Mouse (Mus musculus): ENCODE measurements at regions not wholly inside any gene's neighbourhood (a gene's known extent, or its start where the extent isn't known, plus 50 kb on each side); places are given as distances from the start of the nearest gene placed in this dataset.

GRCm38 (mm10) chr15:67977210-67977609 lies 1476.5 kb upstream of the Lrrc6 start:
- H3K27ac ChIP-seq (replicated peaks; ENCODE audit: low read depth, low read length), result no peak overlapping the region
- ATAC-seq (ENCODE audit: low FRiP score, low read depth) (no peak), DNase-seq (ENCODE audit: low spot score) (no peak)
- no peaks in the 10 kb centered on the region for H3K27me3 ChIP-seq (ENCODE audit: control insufficient read depth, insufficient read depth, low read length)
- no peak overlapping the region for H3K4me3 ChIP-seq (replicated peaks; ENCODE audit: low read length)
- H3K4me2 ChIP-seq (replicated peaks; ENCODE audit: low read depth, low read length, severe bottlenecking), result no peak overlapping the region
- no peak overlapping the region for H3K9ac ChIP-seq (ENCODE audit: low read depth, low read length, severe bottlenecking)
- no peaks in the 10 kb centered on the region for H3K9me3 ChIP-seq (ENCODE audit: control insufficient read depth, low read length)
- TF ChIP-seq POLR2A (IDR thresholded peaks at IDR 0.05; ENCODE audit: borderline replicate concordance, extremely low read depth, insufficient read depth, insufficient read length), result no peak
- 88% methylated on average over 2 of the region's 2 CpGs for WGBS
- no peaks in the 10 kb centered on the region for H3K4me1 ChIP-seq (ENCODE audit: control insufficient read depth, insufficient read depth, low read length)
- H3K36me3 ChIP-seq (ENCODE audit: control insufficient read depth, insufficient read depth, low read length), result no peaks in the 10 kb centered on the region

- Histone ChIP-seq H3K27me3 (ENCODE audit: control insufficient read depth, insufficient read depth, low read length) (no peaks in the 10 kb centered on the region), H3K4me3 (replicated peaks; ENCODE audit: low read length) (no peak overlapping the region), H3K9me3 (ENCODE audit: control insufficient read depth, low read length) (no peaks in the 10 kb centered on the region), H3K36me3 (ENCODE audit: control insufficient read depth, insufficient read depth, low read length) (no peaks in the 10 kb centered on the region), H3K4me2 (replicated peaks; ENCODE audit: low read depth, low read length, severe bottlenecking) (no peak overlapping the region), H3K27ac (replicated peaks; ENCODE audit: low read depth, low read length) (no peak overlapping the region), H3K4me1 (ENCODE audit: control insufficient read depth, insufficient read depth, low read length) (no peaks in the 10 kb centered on the region), H3K9ac (ENCODE audit: low read depth, low read length, severe bottlenecking) (no peak overlapping the region)
- 20% methylated on average over 3 of the region's 3 CpGs for WGBS
- no peak for TF ChIP-seq POLR2A (IDR thresholded peaks at IDR 0.05; ENCODE audit: borderline replicate concordance, extremely low read depth, insufficient read depth, insufficient read length)
- DNase-seq (ENCODE audit: low spot score) (no peak), ATAC-seq (ENCODE audit: low FRiP score, low read depth) (no peak)
Observed at GRCm38 (mm10) chr15:67971998-67972397, 1471.3 kb upstream of the Lrrc6 start.

GRCm38 (mm10) chr15:67954216-67954615 lies 1453.5 kb upstream of the Lrrc6 start:
- no peak overlapping the region for H3K27ac ChIP-seq (replicated peaks; ENCODE audit: low read depth, low read length)
- H3K4me1 ChIP-seq (ENCODE audit: control insufficient read depth, insufficient read depth, low read length), result no peaks in the 10 kb centered on the region
- no peaks in the 10 kb centered on the region for H3K9me3 ChIP-seq (ENCODE audit: control insufficient read depth, low read length)
- H3K36me3 ChIP-seq (ENCODE audit: control insufficient read depth, insufficient read depth, low read length), result no peaks in the 10 kb centered on the region
- DNase-seq (ENCODE audit: low spot score) (no peak), ATAC-seq (ENCODE audit: low FRiP score, low read depth) (no peak)
- no peak overlapping the region for H3K4me2 ChIP-seq (replicated peaks; ENCODE audit: low read depth, low read length, severe bottlenecking)
- no peak for TF ChIP-seq POLR2A (IDR thresholded peaks at IDR 0.05; ENCODE audit: borderline replicate concordance, extremely low read depth, insufficient read depth, insufficient read length)
- WGBS, result 35% methylated on average over 2 of the region's 2 CpGs
- no peak overlapping the region for H3K4me3 ChIP-seq (replicated peaks; ENCODE audit: low read length)
- no peak overlapping the region for H3K9ac ChIP-seq (ENCODE audit: low read depth, low read length, severe bottlenecking)
- H3K27me3 ChIP-seq (ENCODE audit: control insufficient read depth, insufficient read depth, low read length), result no peaks in the 10 kb centered on the region

GRCm38 (mm10) chr15:67950281-67951040 lies 1449.8 kb upstream of the Lrrc6 start:
- no peaks in the 10 kb centered on the region for H3K36me3 ChIP-seq (ENCODE audit: control insufficient read depth, insufficient read depth, low read length)
- no peaks in the 10 kb centered on the region for H3K9me3 ChIP-seq (ENCODE audit: control insufficient read depth, low read length)
- ATAC-seq (ENCODE audit: low FRiP score, low read depth) (no peak), DNase-seq (ENCODE audit: low spot score) (no peak)
- no peak overlapping the region for H3K4me3 ChIP-seq (replicated peaks; ENCODE audit: low read length)
- no peaks in the 10 kb centered on the region for H3K4me1 ChIP-seq (ENCODE audit: control insufficient read depth, insufficient read depth, low read length)
- H3K9ac ChIP-seq (ENCODE audit: low read depth, low read length, severe bottlenecking), result no peak overlapping the region
- H3K27ac ChIP-seq (replicated peaks; ENCODE audit: low read depth, low read length), result no peak overlapping the region
- no peak for TF ChIP-seq POLR2A (IDR thresholded peaks at IDR 0.05; ENCODE audit: borderline replicate concordance, extremely low read depth, insufficient read depth, insufficient read length)
- 80% methylated on average over 6 of the region's 6 CpGs for WGBS
- no peaks in the 10 kb centered on the region for H3K27me3 ChIP-seq (ENCODE audit: control insufficient read depth, insufficient read depth, low read length)
- no peak overlapping the region for H3K4me2 ChIP-seq (replicated peaks; ENCODE audit: low read depth, low read length, severe bottlenecking)

GRCm38 (mm10) chr15:67944330-67945082 lies 1443.8 kb upstream of the Lrrc6 start:
- Histone ChIP-seq H3K9ac (ENCODE audit: low read depth, low read length, severe bottlenecking) (no peak overlapping the region), H3K27me3 (ENCODE audit: control insufficient read depth, insufficient read depth, low read length) (no peaks in the 10 kb centered on the region), H3K9me3 (ENCODE audit: control insufficient read depth, low read length) (no peaks in the 10 kb centered on the region), H3K27ac (replicated peaks; ENCODE audit: low read depth, low read length) (no peak overlapping the region), H3K36me3 (ENCODE audit: control insufficient read depth, insufficient read depth, low read length) (no peaks in the 10 kb centered on the region), H3K4me1 (ENCODE audit: control insufficient read depth, insufficient read depth, low read length) (no peaks in the 10 kb centered on the region), H3K4me3 (replicated peaks; ENCODE audit: low read length) (no peak overlapping the region), H3K4me2 (replicated peaks; ENCODE audit: low read depth, low read length, severe bottlenecking) (no peak overlapping the region)
- no peak for ATAC-seq (ENCODE audit: low FRiP score, low read depth)
- no peak for TF ChIP-seq POLR2A (IDR thresholded peaks at IDR 0.05; ENCODE audit: borderline replicate concordance, extremely low read depth, insufficient read depth, insufficient read length)
- WGBS, result 85% methylated on average over 3 of the region's 3 CpGs
- DNase-seq (ENCODE audit: low spot score), result no peak

All from limb, embryonic 14.5 days (tissue).